Mouse (Mus musculus): ENCODE data around the gene Acot3.

- TF ChIP-seq CTCF (IDR thresholded peaks at IDR 0.05; ENCODE audit: low read depth) (no peak), EP300 (IDR thresholded peaks at IDR 0.05; ENCODE audit: low read depth) (no peak)
Observed at GRCm38 (mm10) chr12:84046906-84047305, 5.0 kb upstream of the Acot3 start.
